Mouse (Mus musculus) lung, postnatal 0 days (tissue): ENCODE results near the gene Atp1b2.

Experiments used
- CTCF ChIP-seq: IDR thresholded peaks from 2 replicates; pipeline ENCODE4 v1.5.1; 2016; ENCODE audit warnings: antibody characterized with exemption, mild to moderate bottlenecking
- EP300 ChIP-seq: IDR thresholded peaks from 2 replicates; pipeline ENCODE4 v1.6.1; 2016; ENCODE audit warnings: antibody characterized with exemption, mild to moderate bottlenecking, control low read depth

DNA sequence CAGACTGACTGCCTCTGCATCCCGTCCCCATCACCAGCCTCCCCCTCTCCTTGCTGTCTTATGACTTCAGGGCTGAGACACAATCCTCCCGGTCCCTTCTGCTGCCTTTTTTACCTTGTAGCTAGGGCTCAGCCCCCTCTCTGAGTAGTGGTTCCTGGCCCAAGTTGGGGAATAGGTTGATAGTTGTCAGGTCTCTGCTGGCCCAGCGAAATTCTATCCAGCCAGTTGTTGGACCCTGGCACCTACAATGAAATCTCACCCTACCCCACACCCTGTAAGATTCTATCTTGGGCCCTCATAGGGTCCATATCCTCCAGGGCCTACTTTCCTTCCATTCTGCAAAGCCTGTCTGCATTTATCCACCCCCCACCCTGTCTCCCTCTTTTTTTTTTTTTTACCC is 14.3 kb downstream of the Atp1b2 start:
- TF ChIP-seq CTCF = no peak
- TF ChIP-seq EP300 = no peak
